Mouse (Mus musculus): ENCODE data around the gene Hist1h2bc. TPM values are rescaled to one million over a fixed set of nuclear protein-coding genes. Genes with fewer than 3 reads are reported as not detected.

Hist1h2bc gene
- polyA plus RNA-seq (2012; rRNA removed): 410 and 605 TPM in 2 replicates

DNA sequence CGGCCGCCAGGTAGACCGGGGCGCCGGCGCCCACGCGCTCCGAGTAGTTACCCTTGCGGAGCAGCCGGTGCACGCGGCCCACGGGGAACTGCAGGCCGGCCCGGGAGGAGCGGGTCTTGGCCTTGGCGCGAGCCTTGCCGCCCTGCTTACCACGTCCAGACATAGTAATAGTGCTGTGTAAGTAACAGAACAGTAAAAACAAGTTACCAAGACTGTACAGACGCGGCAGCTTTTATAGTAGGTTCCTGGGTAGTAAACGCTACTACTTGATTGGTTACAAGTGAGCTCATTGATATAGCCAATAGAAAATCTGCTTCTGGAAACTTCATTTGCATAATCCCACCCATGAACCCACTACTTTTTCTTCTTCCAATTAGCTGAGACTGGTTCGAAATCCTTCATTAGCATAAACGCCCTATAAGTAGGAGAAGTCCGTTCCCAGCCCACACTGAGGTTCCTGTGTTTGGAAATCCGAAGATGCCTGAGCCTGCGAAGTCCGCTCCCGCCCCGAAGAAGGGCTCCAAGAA is at the start of gene Hist1h2bc, which contains the start of gene Hist1h2ac:
TSS of gene Hist1h2bc (plus strand) at position 445 of the 527 bp plus-strand sequence.
TSS of gene Hist1h2ac (minus strand) at position 194 of the 527 bp plus-strand sequence.

DNA sequence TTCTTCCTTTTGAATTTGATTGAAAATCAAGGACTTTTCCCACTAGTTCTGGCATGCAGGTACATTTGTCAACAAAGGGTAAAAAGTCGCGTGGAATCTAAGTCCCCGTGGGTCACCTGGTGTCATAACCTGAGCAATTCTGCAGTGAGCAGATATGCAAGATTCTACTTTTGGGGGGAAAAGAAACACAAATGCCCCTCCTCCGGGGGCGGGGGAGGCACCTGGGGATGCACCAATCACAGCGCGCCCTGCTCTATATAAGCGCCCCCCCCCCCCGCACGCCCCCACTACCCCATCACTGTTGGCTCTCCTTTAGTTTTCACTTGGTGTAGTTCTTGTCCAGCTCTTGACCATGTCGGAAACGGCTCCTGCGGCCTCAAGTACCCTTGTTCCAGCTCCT is 11.5 kb downstream of the Hist1h2bc start, which contains the start of gene Hist1h1t:
TSS of gene Hist1h1t (plus strand) at position 301 of the 400 bp plus-strand sequence.

DNA sequence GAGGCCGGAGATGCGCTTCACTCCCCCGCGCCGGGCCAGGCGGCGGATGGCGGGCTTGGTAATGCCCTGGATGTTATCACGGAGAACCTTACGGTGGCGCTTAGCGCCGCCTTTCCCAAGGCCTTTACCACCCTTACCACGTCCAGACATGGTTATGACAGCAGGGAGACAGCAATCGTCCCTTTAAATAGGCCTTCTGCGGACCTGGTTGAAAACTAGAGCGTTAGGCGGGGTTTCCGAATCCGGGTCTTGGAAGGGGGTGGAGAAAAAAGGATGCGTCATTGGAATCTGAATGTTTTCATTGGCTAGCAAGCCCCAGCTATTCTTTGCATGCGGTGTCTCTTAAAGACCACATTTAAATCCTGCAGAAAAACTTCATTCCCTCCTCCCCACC is 14.3 kb downstream of the Hist1h2bc start, which contains the start of gene Hist1h4c:
TSS of gene Hist1h4c (minus strand) at position 155 of the 394 bp plus-strand sequence.

DNA sequence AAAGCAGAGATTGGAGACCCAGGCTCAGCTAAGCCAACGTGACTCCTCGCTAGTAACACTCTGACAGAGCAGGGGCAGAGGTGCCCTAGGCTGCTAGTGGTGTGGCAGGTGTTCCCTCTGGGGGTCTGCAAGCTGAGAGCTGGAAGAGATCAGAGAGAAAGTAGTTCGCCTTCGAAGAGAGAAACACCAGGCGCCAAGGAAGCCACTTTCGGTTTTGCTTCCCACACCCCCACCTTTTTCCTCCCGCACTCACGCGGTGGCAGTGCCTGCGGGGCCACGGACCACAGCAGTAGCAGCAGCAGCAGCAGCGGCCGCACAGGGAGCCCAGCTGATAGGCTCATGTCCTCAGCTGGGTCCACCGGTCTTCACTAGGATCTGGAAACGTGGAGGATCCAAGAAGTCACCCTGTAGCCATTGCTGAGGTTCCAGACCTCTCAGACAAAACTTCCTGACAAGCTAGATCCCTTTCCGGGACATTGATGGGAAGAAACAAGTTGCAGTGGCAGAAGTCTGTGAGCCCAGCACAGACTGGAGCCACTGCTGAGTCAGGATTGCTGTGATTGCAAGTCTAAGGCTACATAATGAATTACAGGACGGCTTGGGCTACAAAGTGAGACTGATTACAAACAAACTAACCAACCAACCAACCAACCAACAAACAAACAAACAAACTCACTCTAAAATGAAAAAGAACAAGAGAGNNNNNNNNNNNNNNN is 26.5 kb downstream of the Hist1h2bc start, which contains the start of gene Hfe:
TSS of gene Hfe (minus strand) at position 481 of the 716 bp plus-strand sequence.

DNA sequence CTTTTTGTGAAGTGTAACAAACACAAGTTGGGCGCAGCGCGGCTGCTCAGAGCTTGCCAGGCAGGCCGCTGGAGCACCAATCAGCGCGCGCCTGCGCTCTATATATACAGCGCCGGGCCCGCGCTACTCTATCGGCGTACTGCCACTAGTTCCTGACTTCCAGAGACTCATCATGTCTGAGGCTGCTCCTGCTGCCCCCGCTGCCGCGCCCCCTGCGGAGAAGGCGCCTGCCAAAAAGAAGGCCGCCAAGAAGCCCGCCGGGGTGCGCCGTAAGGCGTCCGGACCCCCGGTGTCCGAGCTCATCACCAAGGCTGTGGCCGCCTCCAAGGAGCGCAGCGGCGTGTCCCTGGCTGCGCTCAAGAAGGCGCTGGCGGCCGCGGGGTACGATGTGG is 54.7 kb downstream of the Hist1h2bc start, which contains the start of gene Hist1h1c:
TSS of gene Hist1h1c (plus strand) at position 132 of the 392 bp plus-strand sequence.

Other genes with a start within 250 kb of the Hist1h2bc start
- 1.8 and 2.3 TPM in 2 replicates for gene Btn1a1, start 218.3 kb upstream of the Hist1h2bc start, polyA plus RNA-seq (2012; rRNA removed)
- gene Btn2a2, start 195.3 kb upstream of the Hist1h2bc start, polyA plus RNA-seq (2012; rRNA removed): not detected in 2 replicates
- gene Hist1h4h, start 153.1 kb upstream of the Hist1h2bc start, polyA plus RNA-seq (2012; rRNA removed): 42.2 and 63.4 TPM in 2 replicates
- gene Hist1h2af, start 150.3 kb upstream of the Hist1h2bc start, polyA plus RNA-seq (2012; rRNA removed): 245 and 289 TPM in 2 replicates
- gene Hist1h3g, start 148.8 kb upstream of the Hist1h2bc start, polyA plus RNA-seq (2012; rRNA removed): 23.2 and 33.2 TPM in 2 replicates
- gene Hist1h2bh, start 140.8 kb upstream of the Hist1h2bc start, polyA plus RNA-seq (2012; rRNA removed): 4.9 and 5.3 TPM in 2 replicates
- gene Hist1h3f, start 140.1 kb upstream of the Hist1h2bc start, polyA plus RNA-seq (2012; rRNA removed): 5.0 and 6.7 TPM in 2 replicates
- 13.1 and 22.8 TPM in 2 replicates for gene Hist1h4f, start 132.6 kb upstream of the Hist1h2bc start, polyA plus RNA-seq (2012; rRNA removed)
- gene Hist1h1d, start 130.9 kb upstream of the Hist1h2bc start, polyA plus RNA-seq (2012; rRNA removed): 0.45 and 0.47 TPM in 2 replicates
- 32.1 and 36.8 TPM in 2 replicates for gene Hist1h3e, start 121.8 kb upstream of the Hist1h2bc start, polyA plus RNA-seq (2012; rRNA removed)
- gene Hist1h2ae, start 113.0 kb upstream of the Hist1h2bc start, polyA plus RNA-seq (2012; rRNA removed): 15.1 and 16.2 TPM in 2 replicates
- 49.0 and 58.2 TPM in 2 replicates for gene Hist1h2bg, start 112.8 kb upstream of the Hist1h2bc start, polyA plus RNA-seq (2012; rRNA removed)
- gene Hist1h2bf, start 110.0 kb upstream of the Hist1h2bc start, polyA plus RNA-seq (2012; rRNA removed): 11.4 and 19.0 TPM in 2 replicates
- gene Hist1h2ad, start 109.8 kb upstream of the Hist1h2bc start, polyA plus RNA-seq (2012; rRNA removed): 6.9 and 11.5 TPM in 2 replicates
- gene Hist1h3d, start 108.4 kb upstream of the Hist1h2bc start, polyA plus RNA-seq (2012; rRNA removed): 13.8 and 18.8 TPM in 2 replicates
- gene Hist1h4d, start 102.6 kb upstream of the Hist1h2bc start, polyA plus RNA-seq (2012; rRNA removed): 12.3 and 14.7 TPM in 2 replicates
- 3.1 and 3.3 TPM in 2 replicates for gene Hist1h2be, start 63.1 kb upstream of the Hist1h2bc start, polyA plus RNA-seq (2012; rRNA removed)
- gene Hist1h1e, start 61.6 kb upstream of the Hist1h2bc start, polyA plus RNA-seq (2012; rRNA removed): 3.2 and 3.9 TPM in 2 replicates
- 2.4 and 3.8 TPM in 2 replicates for gene Hist1h2ac, start 251 bp upstream of the Hist1h2bc start, polyA plus RNA-seq (2012; rRNA removed)
- not detected in 2 replicates for gene Hist1h1t, start 11.6 kb downstream of the Hist1h2bc start, polyA plus RNA-seq (2012; rRNA removed)
- 20.7 and 21.2 TPM in 2 replicates for gene Hist1h4c, start 14.3 kb downstream of the Hist1h2bc start, polyA plus RNA-seq (2012; rRNA removed)
- gene Hfe, start 26.7 kb downstream of the Hist1h2bc start, polyA plus RNA-seq (2012; rRNA removed): 9.4 and 10.3 TPM in 2 replicates
- gene Hist1h1c, start 54.6 kb downstream of the Hist1h2bc start, polyA plus RNA-seq (2012; rRNA removed): 204 and 212 TPM in 2 replicates
- 23.6 and 30.3 TPM in 2 replicates for gene Hist1h3c, start 61.4 kb downstream of the Hist1h2bc start, polyA plus RNA-seq (2012; rRNA removed)
- 12.8 and 18.4 TPM in 2 replicates for gene Hist1h2bb, start 62.5 kb downstream of the Hist1h2bc start, polyA plus RNA-seq (2012; rRNA removed)
- 23.5 and 25.9 TPM in 2 replicates for gene Hist1h2ab, start 66.9 kb downstream of the Hist1h2bc start, polyA plus RNA-seq (2012; rRNA removed)
- 26.4 and 32.0 TPM in 2 replicates for gene Hist1h3b, start 68.1 kb downstream of the Hist1h2bc start, polyA plus RNA-seq (2012; rRNA removed)
- 20.0 and 20.8 TPM in 2 replicates for gene Hist1h4b, start 72.8 kb downstream of the Hist1h2bc start, polyA plus RNA-seq (2012; rRNA removed)
- 15.5 and 15.9 TPM in 2 replicates for gene Hist1h4a, start 77.0 kb downstream of the Hist1h2bc start, polyA plus RNA-seq (2012; rRNA removed)
- 23.6 and 24.8 TPM in 2 replicates for gene Hist1h3a, start 78.2 kb downstream of the Hist1h2bc start, polyA plus RNA-seq (2012; rRNA removed)
- 1.1 and 1.4 TPM in 2 replicates for gene Hist1h1a, start 79.5 kb downstream of the Hist1h2bc start, polyA plus RNA-seq (2012; rRNA removed)
- gene Trim38, start 85.7 kb downstream of the Hist1h2bc start, polyA plus RNA-seq (2012; rRNA removed): 0.12 and 0.14 TPM in 2 replicates
- gene Slc17a2, start 122.8 kb downstream of the Hist1h2bc start, polyA plus RNA-seq (2012; rRNA removed): 0.36 and 0.59 TPM in 2 replicates
- gene Slc17a3, start 155.2 kb downstream of the Hist1h2bc start, polyA plus RNA-seq (2012; rRNA removed): not detected in 2 replicates
- gene Slc17a1, start 183.6 kb downstream of the Hist1h2bc start, polyA plus RNA-seq (2012; rRNA removed): not detected in 2 replicates
- 16.1 and 27.1 TPM in 2 replicates for gene Slc17a4, start 230.8 kb downstream of the Hist1h2bc start, polyA plus RNA-seq (2012; rRNA removed)
- gene Hist1h2ba, start 250.0 kb downstream of the Hist1h2bc start, polyA plus RNA-seq (2012; rRNA removed): not detected in 2 replicates